Mouse (Mus musculus): Measurements from ENCODE around the gene Gm28308. TPM values are rescaled to one million over a fixed set of nuclear protein-coding genes. Genes with fewer than 3 reads are reported as not detected.

Gene Gm28308
- total RNA-seq, 2 experiments from 2014 or later: not detected

DNA sequence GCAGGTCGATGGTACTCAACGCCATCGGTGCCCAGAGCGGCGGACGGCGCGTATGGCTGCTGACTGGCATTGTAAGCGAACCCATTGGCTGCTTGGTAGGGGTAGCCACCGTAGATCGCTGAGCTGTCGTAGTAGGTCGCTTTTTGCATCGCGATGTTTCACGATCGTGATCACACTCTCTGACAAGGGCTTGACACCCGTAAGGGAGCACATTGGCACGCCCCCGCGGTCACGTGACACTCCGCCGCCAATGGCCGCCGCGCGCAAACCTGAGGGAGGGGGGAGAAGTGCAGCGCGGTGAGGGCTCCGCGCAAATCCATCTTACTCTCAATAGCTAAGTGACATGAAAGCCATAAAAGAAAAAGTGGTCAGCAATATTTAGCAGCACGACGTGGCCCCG is 40.6 kb downstream of the Gm28308 start:
- H3K27ac ChIP-seq: no peak overlapping the region

DNA sequence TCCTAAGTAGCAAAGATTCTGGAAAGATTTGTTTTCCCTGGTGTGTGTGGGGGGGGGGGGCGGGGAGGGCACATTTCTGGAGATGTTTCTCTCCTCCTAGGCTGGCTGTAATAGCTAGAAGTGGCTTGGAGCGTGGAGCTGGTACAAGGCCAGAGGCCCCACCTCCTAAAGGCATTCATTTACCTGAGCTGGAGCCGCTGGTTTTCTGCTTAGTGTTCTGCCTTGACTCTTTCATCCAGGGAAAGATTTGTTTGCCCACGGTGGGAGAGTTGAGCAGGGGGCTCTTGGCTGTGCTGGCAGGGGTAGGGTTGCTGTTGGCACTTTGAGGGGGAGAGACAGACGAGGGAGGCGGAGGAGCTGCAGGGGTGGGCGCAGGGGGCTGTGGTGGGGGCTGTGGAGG is 41.2 kb downstream of the Gm28308 start:
- H3K27ac ChIP-seq: no peak overlapping the region
- intact Hi-C loops (cut with DNase I): no loop called here
- no peak for TF ChIP-seq CTCF (IDR thresholded peaks at IDR 0.05)

More for the DNA sequence above, 40.6 kb downstream of the Gm28308 start:
- no peak overlapping the region for H3K4me3 ChIP-seq
- TF ChIP-seq CTCF (IDR thresholded peaks at IDR 0.05): no peak
- intact Hi-C loops (cut with DNase I): no loop called here
- no peak for DNase-seq (ENCODE audit: extremely low spot score in 1 of 2, low spot score in 2 of 2)

DNA sequence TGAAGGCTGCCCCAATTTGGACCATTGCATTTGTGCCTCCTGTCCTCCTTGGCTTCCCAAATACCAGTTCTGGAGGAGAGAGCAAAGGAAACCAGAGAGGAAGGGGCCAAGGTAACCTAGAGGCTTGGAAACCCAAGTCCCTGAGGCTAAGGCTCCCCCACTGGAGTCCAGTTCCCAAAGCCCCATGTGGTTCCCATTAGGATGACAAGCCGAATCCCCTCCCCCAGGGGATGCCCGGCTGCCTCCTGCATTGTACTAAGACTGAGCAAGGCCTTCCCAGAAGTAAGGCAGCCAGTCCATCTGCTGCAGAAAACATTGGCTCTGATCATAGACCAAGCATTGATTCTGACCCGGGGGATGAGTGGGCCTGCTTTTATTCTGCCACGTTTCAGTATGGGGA is 41.8 kb downstream of the Gm28308 start:
- Histone ChIP-seq H3K27ac (no peak overlapping the region), H3K4me3 (no peak overlapping the region)
- TF ChIP-seq CTCF (IDR thresholded peaks at IDR 0.05): no peak
- DNase-seq (ENCODE audit: extremely low spot score in 1 of 2, low spot score in 2 of 2): no peak
- intact Hi-C loops (cut with DNase I): no loop called here

More for the DNA sequence above, 41.2 kb downstream of the Gm28308 start:
- no peak for DNase-seq (ENCODE audit: extremely low spot score in 1 of 2, low spot score in 2 of 2)
- H3K4me3 ChIP-seq: no peak overlapping the region

DNA sequence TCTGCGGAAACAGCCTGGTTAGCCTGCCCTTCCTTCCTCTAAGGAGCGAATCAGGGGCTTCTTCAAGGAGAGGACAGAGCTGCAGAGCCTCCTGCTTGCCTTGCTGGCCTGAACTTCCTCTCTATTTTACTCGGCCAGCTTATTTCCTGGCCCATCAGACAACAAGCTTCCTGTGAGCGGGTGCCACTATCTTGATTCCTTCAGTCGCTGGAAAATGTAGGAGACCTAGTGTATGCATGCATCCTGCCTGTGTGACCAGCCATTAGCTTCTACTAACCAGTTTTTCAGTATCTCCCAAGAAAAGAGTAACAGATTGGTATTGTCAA is 42.3 kb downstream of the Gm28308 start:
- H3K27ac ChIP-seq: no peak overlapping the region
- DNase-seq (ENCODE audit: extremely low spot score in 1 of 2, low spot score in 2 of 2): no peak
- no peak overlapping the region for H3K4me3 ChIP-seq
- no peak for TF ChIP-seq CTCF (IDR thresholded peaks at IDR 0.05)
- intact Hi-C loops (cut with DNase I): no loop called here

DNA sequence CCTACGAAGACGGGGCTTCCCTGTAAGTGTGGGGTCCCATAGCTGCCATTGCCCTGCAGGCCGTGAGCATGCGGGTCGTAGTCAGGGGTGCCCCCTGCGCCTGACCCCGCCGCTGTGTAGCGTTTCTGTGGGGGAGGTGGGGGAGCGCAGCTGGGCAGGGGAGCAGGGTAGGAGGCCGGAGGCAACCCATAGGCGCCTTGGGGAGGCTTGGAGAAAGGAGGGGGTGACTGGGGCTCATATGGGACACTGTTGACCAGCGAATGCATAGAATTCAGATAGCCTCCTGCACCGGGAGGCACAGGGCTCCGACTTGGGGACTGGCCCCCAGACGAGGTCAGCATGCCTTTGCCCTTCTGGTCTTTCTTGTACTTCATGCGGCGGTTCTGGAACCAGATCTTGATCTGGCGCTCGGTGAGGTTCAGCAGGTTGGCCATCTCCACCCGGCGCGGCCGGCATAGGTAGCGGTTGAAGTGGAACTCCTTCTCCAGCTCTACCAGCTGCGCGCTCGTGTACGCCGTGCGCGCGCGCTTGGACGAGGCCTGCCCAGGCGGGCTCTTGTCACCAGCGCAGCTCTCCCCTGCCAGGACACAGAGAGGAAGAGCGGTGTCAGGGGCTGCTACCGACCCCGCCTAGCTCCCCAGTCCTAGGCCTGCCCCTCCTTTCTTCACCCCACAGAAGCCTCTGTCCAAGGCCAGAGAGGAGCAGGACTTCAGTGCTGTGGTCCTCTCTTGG is 42.8 kb downstream of the Gm28308 start:
- H3K27ac ChIP-seq: no peak overlapping the region
- TF ChIP-seq CTCF (IDR thresholded peaks at IDR 0.05): no peak
- intact Hi-C loops (cut with DNase I): no loop called here
- no peak for DNase-seq (ENCODE audit: extremely low spot score in 1 of 2, low spot score in 2 of 2)
- no peak overlapping the region for H3K4me3 ChIP-seq

DNA sequence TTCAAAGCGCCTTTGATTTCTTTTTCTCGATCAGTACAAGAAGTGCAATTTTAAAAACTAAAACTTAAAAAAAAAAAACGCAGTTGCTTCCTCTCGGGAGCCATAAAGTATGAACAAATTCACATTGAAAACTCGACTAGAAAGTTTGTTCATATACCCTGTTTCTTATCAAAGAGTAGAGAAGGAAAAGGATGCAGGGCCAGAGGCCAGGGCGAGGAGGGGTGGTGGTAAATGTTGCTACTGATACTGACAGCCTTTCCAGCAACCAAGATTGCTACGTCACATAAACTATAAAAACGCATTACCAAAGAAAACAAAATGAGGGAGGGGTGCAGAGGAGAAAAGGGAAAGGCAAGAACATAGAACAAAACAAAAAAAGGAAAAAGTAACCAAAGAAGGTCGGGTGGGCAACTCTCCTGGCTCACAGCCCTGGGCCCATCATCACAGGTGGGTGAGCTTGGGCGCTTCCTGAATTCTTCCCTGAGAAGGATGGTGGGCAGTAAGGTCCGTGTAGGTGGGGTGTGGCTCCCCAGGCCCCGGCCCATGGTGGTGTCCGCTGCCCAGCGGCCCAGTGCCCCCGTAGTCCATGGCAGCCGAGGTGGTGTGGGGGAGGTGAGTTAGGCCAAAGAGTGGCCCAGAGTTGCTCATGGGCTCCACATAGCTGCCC is 43.5 kb downstream of the Gm28308 start:
- Histone ChIP-seq H3K4me3 (no peak overlapping the region), H3K27ac (no peak overlapping the region)
- intact Hi-C loops (cut with DNase I): loop anchor here (5.0 kb wide), 1 partner anchor 992 kb away; no protein-coding TSS in a partner anchor
- no peak for DNase-seq (ENCODE audit: extremely low spot score in 1 of 2, low spot score in 2 of 2)
- TF ChIP-seq CTCF (IDR thresholded peaks at IDR 0.05): no peak

DNA sequence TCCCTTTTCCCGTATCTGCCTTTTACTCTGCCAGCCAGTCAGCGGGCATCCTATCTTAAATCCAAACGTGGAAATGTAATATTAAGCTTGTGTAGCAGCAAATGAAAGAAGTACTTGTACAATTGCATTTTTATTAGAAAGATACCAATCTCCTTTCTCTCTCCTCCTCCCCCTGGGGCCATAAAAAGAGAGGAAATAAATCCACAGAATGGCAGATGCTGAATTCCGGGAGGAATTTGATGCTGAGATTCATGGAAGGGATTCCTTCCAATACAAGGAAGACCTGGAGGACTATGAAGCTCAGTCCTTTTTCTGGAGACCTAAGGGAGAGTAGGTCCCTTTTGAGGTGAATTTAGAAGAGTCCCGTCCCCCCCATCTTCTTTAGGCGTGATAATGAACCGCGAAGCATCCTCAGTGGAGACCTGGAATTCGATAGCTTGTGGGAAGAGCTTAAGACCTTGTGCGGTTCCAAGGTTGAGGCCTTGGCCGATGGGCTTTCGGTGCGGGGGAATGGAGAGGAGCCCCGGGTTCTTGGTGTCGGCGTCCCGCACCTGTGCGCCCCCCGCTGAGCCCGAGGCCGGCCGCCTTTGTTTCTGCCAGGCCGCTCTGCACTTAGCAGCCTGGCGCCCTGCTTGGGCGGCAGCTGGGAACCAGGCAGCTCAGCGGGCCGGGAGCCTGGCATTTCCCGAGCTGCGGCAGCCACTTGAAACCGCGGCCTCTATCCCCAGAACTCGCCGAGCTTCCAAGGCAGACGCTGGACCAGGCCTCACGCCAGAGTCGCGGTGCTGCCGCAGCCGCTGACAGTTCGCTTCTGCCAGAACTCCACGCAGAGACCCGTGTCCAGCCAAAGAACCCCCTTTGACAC is 44.7 kb downstream of the Gm28308 start:
- intact Hi-C loops (cut with DNase I): loop anchor here (5.0 kb wide), 1 partner anchor 991 kb away; no protein-coding TSS in a partner anchor

DNA sequence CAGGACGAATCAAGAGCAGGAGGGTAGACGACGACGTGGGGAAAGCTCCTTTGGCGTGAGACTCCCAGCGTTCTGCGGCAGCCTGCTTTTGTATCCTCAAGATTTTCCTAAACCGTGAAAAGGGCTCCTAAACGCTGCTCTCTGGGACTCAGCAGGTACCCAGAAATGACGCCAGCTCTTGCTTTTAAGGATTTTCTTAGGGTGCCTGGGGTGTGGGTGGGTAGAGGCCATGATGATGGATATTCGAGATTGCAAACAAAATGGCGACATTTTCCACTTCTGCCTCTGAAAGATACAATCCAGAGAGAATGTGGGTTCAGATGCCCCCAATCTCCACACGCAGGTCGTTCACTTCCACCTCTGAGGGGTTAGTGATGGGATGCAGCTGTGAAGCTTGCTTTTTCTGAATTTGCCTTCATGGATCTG is 45.4 kb downstream of the Gm28308 start:
- TF ChIP-seq CTCF (IDR thresholded peaks at IDR 0.05): no peak
- Histone ChIP-seq H3K27ac (no peak overlapping the region), H3K4me3 (no peak overlapping the region)
- no peak for DNase-seq (ENCODE audit: extremely low spot score in 1 of 2, low spot score in 2 of 2)
- intact Hi-C loops (cut with DNase I): loop anchor here (5.0 kb wide), 1 partner anchor 990 kb away; no protein-coding TSS in a partner anchor

More for the DNA sequence above, 44.7 kb downstream of the Gm28308 start:
- Histone ChIP-seq H3K4me3 (no peak overlapping the region), H3K27ac (no peak overlapping the region)
- no peak for DNase-seq (ENCODE audit: extremely low spot score in 1 of 2, low spot score in 2 of 2)
- no peak for TF ChIP-seq CTCF (IDR thresholded peaks at IDR 0.05)

DNA sequence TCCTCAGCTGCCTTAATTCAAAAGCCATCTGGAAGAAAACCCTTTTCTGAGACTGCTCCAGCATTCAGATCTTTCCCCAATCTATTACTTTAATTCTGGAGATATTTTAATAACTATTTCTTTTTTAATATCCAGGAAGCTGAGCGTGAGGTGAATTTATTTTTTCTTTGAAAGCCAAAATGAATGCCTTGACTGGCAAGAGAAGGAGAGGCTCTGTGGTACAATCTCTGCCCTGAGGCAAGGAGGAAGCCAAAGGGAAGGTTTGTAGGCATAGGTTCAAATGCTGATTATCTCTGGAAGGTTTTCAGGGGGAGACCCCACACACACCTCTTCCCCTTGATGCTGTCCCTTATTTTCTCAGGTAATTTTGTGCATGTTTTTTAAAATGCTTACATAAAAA is 46.0 kb downstream of the Gm28308 start:
- no peak for DNase-seq (ENCODE audit: extremely low spot score in 1 of 2, low spot score in 2 of 2)
- intact Hi-C loops (cut with DNase I): loop anchor here (5.0 kb wide), 1 partner anchor 990 kb away; no protein-coding TSS in a partner anchor
- no peak for TF ChIP-seq CTCF (IDR thresholded peaks at IDR 0.05)
- H3K4me3 ChIP-seq: no peak overlapping the region
- no peak overlapping the region for H3K27ac ChIP-seq

DNA sequence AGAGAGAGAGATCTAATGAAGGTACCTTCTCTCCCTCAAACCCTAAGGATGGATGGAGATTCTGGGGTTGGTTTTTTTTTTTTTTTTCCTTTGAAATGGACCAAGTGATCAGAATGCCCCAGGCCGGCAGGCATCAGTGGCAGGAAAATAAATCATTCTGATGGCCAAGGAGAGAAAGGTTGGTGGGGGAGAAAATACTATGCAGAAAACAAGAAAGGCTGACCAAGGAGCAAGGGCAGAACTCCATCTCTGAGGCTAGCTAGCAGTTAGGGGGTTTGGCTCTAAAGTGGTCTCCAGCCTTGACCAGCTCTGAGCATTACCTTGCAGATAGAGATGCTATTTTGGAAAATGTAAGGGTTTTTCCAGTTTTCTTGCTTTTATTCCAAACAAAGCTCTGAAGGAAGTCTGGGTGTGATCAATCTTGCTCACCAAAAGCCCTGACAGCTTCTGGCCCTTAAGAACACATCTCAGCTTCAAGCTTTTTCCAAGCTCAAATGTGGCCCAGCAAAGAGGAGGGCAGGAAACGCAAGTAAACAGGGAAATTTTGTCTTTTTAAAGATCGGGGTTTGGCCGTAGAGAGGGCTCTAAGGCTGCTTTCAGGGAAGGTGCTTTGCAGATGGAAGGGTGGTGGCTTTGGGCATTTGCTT is 46.6 kb downstream of the Gm28308 start:
- H3K27ac ChIP-seq: no peak overlapping the region
- H3K4me3 ChIP-seq: no peak overlapping the region
- intact Hi-C loops (cut with DNase I): loop anchor here (5.0 kb wide), 1 partner anchor 989 kb away; no protein-coding TSS in a partner anchor

More for the DNA sequence above, 46.6 kb downstream of the Gm28308 start:
- no peak for TF ChIP-seq CTCF (IDR thresholded peaks at IDR 0.05)
- no peak for DNase-seq (ENCODE audit: extremely low spot score in 1 of 2, low spot score in 2 of 2)

Data from left cerebral cortex, adult 2 months (tissue).